Mouse (Mus musculus) ES-Bruce4 (cell line): Measurements from ENCODE around the gene Map2k5.

ENCODE experiments used
- CTCF ChIP-seq: IDR thresholded peaks from one replicate; pipeline ENCODE4 v1.8.1; 2011; ENCODE audit warnings: low read depth, low read length
- EP300 ChIP-seq: IDR thresholded peaks from 2 replicates; pipeline ENCODE4 v1.6.1; 2011; ENCODE audit warnings: low read depth, low read length; ENCODE audit not compliant: insufficient read depth
- POLR2A ChIP-seq: IDR thresholded peaks from one replicate; pipeline ENCODE4 v1.8.1; 2011; ENCODE audit warnings: low read length; ENCODE audit not compliant: insufficient read depth

DNA sequence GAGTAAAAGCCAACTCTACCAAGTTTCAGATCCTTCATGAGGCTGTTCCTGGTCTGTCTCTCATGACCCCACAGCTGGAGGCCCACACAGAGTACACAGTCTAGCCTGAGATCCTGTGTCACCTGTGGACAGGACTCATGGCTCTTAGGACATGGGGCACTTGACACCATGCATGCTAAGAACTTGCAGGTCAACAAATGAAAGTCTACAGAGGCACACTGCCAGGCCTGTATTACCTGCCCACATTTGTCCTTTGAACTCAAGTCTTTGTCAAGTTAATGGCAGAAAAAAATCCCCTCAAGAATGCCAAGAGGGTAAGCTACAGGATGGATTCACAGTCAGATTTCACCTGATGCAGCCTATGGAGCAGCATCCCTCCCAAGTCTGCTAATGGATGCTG, 62.5 kb downstream of the Map2k5 start:
- TF ChIP-seq CTCF, result no peak
- no peak for TF ChIP-seq EP300
- TF ChIP-seq POLR2A, result no peak
